Mouse (Mus musculus) heart, postnatal 25 days (tissue): ENCODE data around the gene Zbtb45. TPM values are rescaled to one million over a fixed set of nuclear protein-coding genes. Genes with fewer than 3 reads are reported as not detected.

Source experiments
- DNase-seq: peaks from one replicate; pipeline ENCODE4 v3.0.0; 2022; ENCODE audit warnings: low spot score
- intact Hi-C: fragments of 180-260 bp; cut with DNase I; formaldehyde crosslinking; loops from one replicate; pipeline ENCODE4 v1.15.1; 2025
- total RNA-seq, 2 experiments: library from RNA; stranded (reverse); gene quantifications; 2 replicates each; pipeline ENCODE4 v1.2.3; 2021

The Zbtb45 gene
- total RNA-seq, 2 experiments from 2014 or later: 7.3 to 10.9 TPM

DNA sequence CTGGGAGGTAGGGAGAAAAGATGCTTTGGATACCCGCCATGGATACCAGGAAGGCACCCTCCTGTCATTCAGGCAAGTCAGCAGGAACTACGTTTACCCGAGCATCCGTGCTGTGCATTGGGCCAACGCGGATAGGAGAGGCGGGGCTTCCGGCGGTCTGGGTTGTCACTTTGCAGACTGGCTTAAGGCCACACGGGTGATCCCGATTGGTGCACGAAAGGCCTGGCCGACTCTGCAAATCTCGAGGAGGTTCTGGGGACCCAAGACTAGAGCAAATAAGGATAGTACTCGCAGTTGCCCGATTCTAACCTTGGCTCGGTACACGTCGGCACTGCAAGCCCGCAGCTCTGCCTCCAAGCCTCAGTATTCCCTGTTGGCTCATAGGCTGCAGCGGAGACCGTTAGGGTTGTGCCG lies 44.1 kb downstream of the Zbtb45 start, which contains the start of gene Zfp324:
Gene Zfp324, plus strand, starts transcription at position 161 of the 414 bp plus-strand sequence.
- DNase-seq: peak; percentile 84
- intact Hi-C loops: loop anchor here (2.0 kb wide), 1 partner anchor 17 kb away; no protein-coding TSS in a partner anchor

DNA sequence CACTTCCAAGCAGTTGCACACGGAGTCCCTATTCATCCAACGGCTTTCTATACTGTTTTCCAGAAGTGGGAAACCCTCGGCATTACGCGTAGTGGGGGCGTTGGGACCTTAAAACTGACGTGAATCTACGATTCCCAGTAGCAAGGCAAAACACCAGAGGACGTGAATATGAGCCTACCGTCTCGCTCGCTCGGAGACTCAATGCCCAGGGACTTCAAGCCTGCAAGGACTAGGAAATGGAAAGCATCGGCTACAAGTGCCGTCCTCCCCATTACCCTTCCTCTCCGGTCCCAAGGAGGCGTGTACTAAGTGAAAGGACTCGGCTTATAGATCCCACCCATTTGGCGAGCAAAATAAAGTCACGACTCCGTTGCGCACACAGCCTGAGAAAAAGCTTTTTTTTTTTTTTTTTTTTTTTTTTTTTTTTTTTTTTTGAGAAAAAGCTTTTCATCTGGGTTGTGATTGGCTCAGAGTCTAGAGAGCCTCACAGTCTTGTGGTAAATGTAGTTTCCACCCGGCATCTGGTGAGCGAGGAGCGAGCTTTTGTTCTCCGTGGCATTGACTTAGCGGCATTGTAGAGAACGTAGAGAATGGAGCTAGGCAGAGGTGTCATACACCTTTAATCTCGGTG lies 48.2 kb downstream of the Zbtb45 start:
- intact Hi-C loops: no loop called here
- peak; percentile 17 for DNase-seq

DNA sequence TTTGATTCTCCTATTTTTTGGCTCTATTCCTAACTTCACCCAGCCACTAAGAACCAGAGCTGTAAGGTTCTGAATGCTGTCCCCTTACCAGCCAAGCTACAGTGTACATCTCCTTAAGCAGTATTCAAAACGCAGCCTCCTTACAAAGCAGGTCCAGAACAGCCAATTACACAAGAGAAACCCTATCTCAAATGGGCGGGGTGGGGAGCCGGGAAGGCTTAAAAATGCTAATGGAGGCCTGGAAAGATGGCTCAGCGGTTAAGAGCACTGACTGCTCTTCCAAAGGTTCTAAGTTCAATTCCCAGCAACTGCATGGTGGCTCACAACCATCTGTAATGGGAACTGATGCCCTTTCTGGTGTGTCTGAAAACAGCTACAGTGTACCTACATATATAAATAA lies 50.1 kb downstream of the Zbtb45 start:
- intact Hi-C loops: no loop called here
- DNase-seq: no peak

DNA sequence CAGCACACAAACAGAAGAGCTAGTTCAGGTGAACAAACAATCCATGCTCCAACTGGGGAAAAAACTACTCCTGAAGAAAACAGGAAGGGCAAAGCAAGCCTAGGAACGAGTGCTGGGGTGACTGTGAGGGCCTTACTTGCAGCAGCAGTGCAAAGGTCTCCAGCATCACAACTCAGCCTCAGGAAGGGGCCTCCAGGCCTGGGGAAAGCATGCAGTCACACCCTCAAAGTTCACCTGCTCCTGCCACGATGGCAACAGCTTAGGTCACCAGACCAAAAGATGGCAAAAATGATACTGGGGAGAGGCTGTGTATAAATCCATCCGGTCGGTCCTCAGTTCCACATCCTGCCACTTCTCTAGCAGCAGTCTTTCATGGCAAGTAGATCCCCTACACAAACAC lies 50.9 kb downstream of the Zbtb45 start:
- intact Hi-C loops: no loop called here
- no peak for DNase-seq

DNA sequence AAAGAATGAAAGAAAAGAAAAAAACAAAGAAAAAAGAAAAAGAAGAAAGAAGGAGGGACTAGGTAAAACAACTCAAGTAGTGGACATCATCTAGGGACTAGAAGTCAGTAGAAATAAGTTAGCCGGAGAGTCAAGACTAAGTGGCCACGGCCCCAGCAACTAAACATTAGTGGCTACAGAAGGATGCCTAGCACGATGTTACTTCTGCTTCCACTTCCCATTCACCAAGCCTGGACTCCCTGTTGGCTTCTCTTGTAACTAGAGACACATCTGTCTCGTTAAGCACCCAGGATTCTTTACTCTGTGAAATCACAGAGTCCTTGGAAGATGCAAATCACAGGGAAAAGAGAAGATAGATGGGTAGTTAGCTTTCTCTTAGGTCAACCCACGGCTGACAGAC lies 52.3 kb downstream of the Zbtb45 start:
- DNase-seq: no peak
- intact Hi-C loops: no loop called here

DNA sequence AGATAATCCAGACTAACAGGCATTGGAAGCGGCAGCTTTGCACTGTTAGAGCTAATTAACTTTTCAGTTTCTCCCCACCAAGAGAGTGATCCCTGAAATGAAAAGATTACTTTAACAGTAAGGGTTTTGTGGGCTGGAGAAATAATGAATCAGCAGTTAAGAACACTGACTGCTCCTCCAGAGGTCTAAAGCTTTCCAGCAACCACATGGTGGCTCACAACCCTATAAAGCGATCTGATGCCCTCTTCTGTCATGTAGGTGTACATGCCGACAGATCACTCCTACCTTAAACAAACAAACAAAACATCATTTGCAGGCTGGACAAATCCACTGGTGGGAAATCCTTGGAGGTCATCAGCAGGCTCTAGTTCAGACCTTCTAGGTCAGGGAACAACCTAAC lies 54.9 kb downstream of the Zbtb45 start:
- DNase-seq: no peak
- intact Hi-C loops: no loop called here

Other genes starting within 250 kb of the Zbtb45 start
- gene Zscan18, start 206.4 kb downstream of the Zbtb45 start, total RNA-seq: under 1 TPM; 0.48 to 0.91 TPM
- 1 to 10 TPM; 6.6 to 7.1 TPM for gene Zfp329, start 191.2 kb downstream of the Zbtb45 start, total RNA-seq
- gene Zfp110, start 175.3 kb downstream of the Zbtb45 start, total RNA-seq: 10 to 100 TPM; 14.1 to 16.3 TPM
- 1 to 10 TPM; 3.2 to 4.0 TPM for gene Zfp128, start 128.9 kb downstream of the Zbtb45 start, total RNA-seq
- gene Zscan22, start 112.2 kb downstream of the Zbtb45 start, total RNA-seq: 1 to 10 TPM; 5.2 to 6.2 TPM
- 100 to 1,000 TPM; 507 to 542 TPM for gene Rps5, start 87.7 kb downstream of the Zbtb45 start, total RNA-seq
- under 1 TPM; 0.21 to 0.22 TPM for gene Rnf225, start 82.6 kb downstream of the Zbtb45 start, total RNA-seq
- gene Zfp324, start 44.2 kb downstream of the Zbtb45 start, total RNA-seq: 1 to 10 TPM; 3.2 to 4.6 TPM
- gene Zfp446, start 32.2 kb downstream of the Zbtb45 start, total RNA-seq: 1 to 10 TPM; 2.5 to 3.0 TPM
- gene Slc27a5, start 11.8 kb downstream of the Zbtb45 start, total RNA-seq: not detected
- 10 to 100 TPM; 86.8 to 96.2 TPM for gene Trim28, start 10.9 kb downstream of the Zbtb45 start, total RNA-seq
- gene Chmp2a, start 24.8 kb upstream of the Zbtb45 start, total RNA-seq: 100 to 1,000 TPM; 120 to 122 TPM
- gene Ube2m, start 28.2 kb upstream of the Zbtb45 start, total RNA-seq: 100 to 1,000 TPM; 190 to 199 TPM
- under 1 TPM; 0.39 to 0.48 TPM for gene Mzf1, start 44.7 kb upstream of the Zbtb45 start, total RNA-seq
- not detected for gene Vmn1r85, start 85.1 kb upstream of the Zbtb45 start, total RNA-seq
- gene Vmn1r86, start 109.9 kb upstream of the Zbtb45 start, total RNA-seq: not detected
- not detected for gene Vmn1r87, start 130.1 kb upstream of the Zbtb45 start, total RNA-seq
- gene Vmn1r88, start 149.5 kb upstream of the Zbtb45 start, total RNA-seq: under 1 TPM; 0.03 to 0.05 TPM
- not detected for gene Vmn1r89, start 203.0 kb upstream of the Zbtb45 start, total RNA-seq